Mouse (Mus musculus): ENCODE data around the gene Ccdc93. TPM values are rescaled to one million over a fixed set of nuclear protein-coding genes. Genes with fewer than 3 reads are reported as not detected.

Ccdc93 gene
- polyA plus RNA-seq, 1 experiment from 2014 or later, result 16.3 TPM

GRCm38 (mm10) chr1:121529286-121529685 lies 98.4 kb downstream of the Ccdc93 start:
- Histone ChIP-seq H3K4me1 (peaks cover 17% of the 10 kb centered on the region), H3K27ac (no peak overlapping the region), H3K4me2 (replicated peaks) (no peak overlapping the region), H3K9me3 (no peaks in the 10 kb centered on the region), H3K4me3 (no peak overlapping the region), H3K36me3 (no peaks in the 10 kb centered on the region), H3K27me3 (peaks cover 38% of the 10 kb centered on the region), H3K9ac (no peak overlapping the region)
- ATAC-seq (ENCODE audit: low FRiP score, low read depth), result no peak
- WGBS, result 87% methylated on average over 6 of the region's 6 CpGs

- no peak overlapping the region for H3K4me3 ChIP-seq
- 68% methylated on average over 7 of the region's 7 CpGs for WGBS
- no peak overlapping the region for H3K27ac ChIP-seq
- no peaks in the 10 kb centered on the region for H3K36me3 ChIP-seq
- no peak overlapping the region for H3K4me2 ChIP-seq (replicated peaks)
- ATAC-seq (ENCODE audit: low FRiP score, low read depth), result no peak
- no peaks in the 10 kb centered on the region for H3K9me3 ChIP-seq
- H3K27me3 ChIP-seq, result peaks cover 30% of the 10 kb centered on the region
- no peak overlapping the region for H3K9ac ChIP-seq
- H3K4me1 ChIP-seq, result peaks cover 17% of the 10 kb centered on the region
Measured at GRCm38 (mm10) chr1:121531439-121531838, 100.6 kb downstream of the Ccdc93 start.

GRCm38 (mm10) chr1:121540361-121540760 lies 109.5 kb downstream of the Ccdc93 start:
- Histone ChIP-seq H3K27ac (no peak overlapping the region), H3K27me3 (no peaks in the 10 kb centered on the region), H3K9ac (no peak overlapping the region), H3K4me1 (no peaks in the 10 kb centered on the region), H3K4me2 (replicated peaks) (no peak overlapping the region), H3K36me3 (no peaks in the 10 kb centered on the region), H3K4me3 (no peak overlapping the region), H3K9me3 (no peaks in the 10 kb centered on the region)
- 84% methylated on average over 8 of the region's 8 CpGs for WGBS
- no peak for ATAC-seq (ENCODE audit: low FRiP score, low read depth)

- Histone ChIP-seq H3K4me1 (no peaks in the 10 kb centered on the region), H3K4me3 (no peak overlapping the region), H3K27ac (no peak overlapping the region), H3K9me3 (no peaks in the 10 kb centered on the region), H3K36me3 (peaks cover 19% of the 10 kb centered on the region), H3K4me2 (replicated peaks) (no peak overlapping the region), H3K9ac (no peak overlapping the region), H3K27me3 (no peaks in the 10 kb centered on the region)
- WGBS, result 73% methylated on average over 2 of the region's 2 CpGs
- no peak for ATAC-seq (ENCODE audit: low FRiP score, low read depth)
Measured at GRCm38 (mm10) chr1:121546844-121547243, 116.0 kb downstream of the Ccdc93 start.

- WGBS, result 88% methylated on average over 4 of the region's 4 CpGs
- Histone ChIP-seq H3K36me3 (peaks cover 36% of the 10 kb centered on the region), H3K4me3 (no peak overlapping the region), H3K27ac (no peak overlapping the region), H3K9me3 (no peaks in the 10 kb centered on the region), H3K4me2 (replicated peaks) (no peak overlapping the region), H3K27me3 (no peaks in the 10 kb centered on the region), H3K9ac (no peak overlapping the region), H3K4me1 (no peaks in the 10 kb centered on the region)
- ATAC-seq (ENCODE audit: low FRiP score, low read depth), result no peak
Measured at GRCm38 (mm10) chr1:121548667-121549066, 117.8 kb downstream of the Ccdc93 start.

GRCm38 (mm10) chr1:121549456-121549855 lies 118.6 kb downstream of the Ccdc93 start:
- no peak overlapping the region for H3K4me2 ChIP-seq (replicated peaks)
- H3K9me3 ChIP-seq, result no peaks in the 10 kb centered on the region
- H3K9ac ChIP-seq, result no peak overlapping the region
- no peak overlapping the region for H3K4me3 ChIP-seq
- peaks cover 41% of the 10 kb centered on the region for H3K36me3 ChIP-seq
- H3K27me3 ChIP-seq, result no peaks in the 10 kb centered on the region
- no peak for ATAC-seq (ENCODE audit: low FRiP score, low read depth)
- WGBS, result 73% methylated on average over 4 of the region's 4 CpGs
- H3K4me1 ChIP-seq, result no peaks in the 10 kb centered on the region
- no peak overlapping the region for H3K27ac ChIP-seq

GRCm38 (mm10) chr1:121550801-121551456 lies 120.1 kb downstream of the Ccdc93 start:
- no peak overlapping the region for H3K27ac ChIP-seq
- no peak overlapping the region for H3K9ac ChIP-seq
- no peak overlapping the region for H3K4me3 ChIP-seq
- 84% methylated on average over 16 of the region's 16 CpGs for WGBS
- H3K27me3 ChIP-seq, result no peaks in the 10 kb centered on the region
- no peak overlapping the region for H3K4me2 ChIP-seq (replicated peaks)
- H3K9me3 ChIP-seq, result no peaks in the 10 kb centered on the region
- no peak for ATAC-seq (ENCODE audit: low FRiP score, low read depth)
- H3K36me3 ChIP-seq, result peaks cover 56% of the 10 kb centered on the region
- no peaks in the 10 kb centered on the region for H3K4me1 ChIP-seq

- no peak for ATAC-seq (ENCODE audit: low FRiP score, low read depth)
- 89% methylated on average over 7 of the region's 7 CpGs for WGBS
Measured at GRCm38 (mm10) chr1:121551457-121551835, 120.6 kb downstream of the Ccdc93 start.

More at GRCm38 (mm10) chr1:121551457-121551835, 120.6 kb downstream of the Ccdc93 start:
- no peaks in the 10 kb centered on the region for H3K9me3 ChIP-seq
- H3K27ac ChIP-seq, result no peak overlapping the region
- H3K9ac ChIP-seq, result no peak overlapping the region
- H3K27me3 ChIP-seq, result no peaks in the 10 kb centered on the region
- H3K4me3 ChIP-seq, result no peak overlapping the region
- peaks cover 61% of the 10 kb centered on the region for H3K36me3 ChIP-seq
- H3K4me2 ChIP-seq (replicated peaks), result no peak overlapping the region
- H3K4me1 ChIP-seq, result no peaks in the 10 kb centered on the region

Other genes with a start within 250 kb of the Ccdc93 start
- gene Insig2, start 98.5 kb upstream of the Ccdc93 start, polyA plus RNA-seq (2015; fragmentation: Nextera tagmentation; extraction: Ambion mirVana), result 30.6 and 33.0 TPM in 2 replicates
- 0.38 and 0.47 TPM in 2 replicates for gene Htr5b, start 97.4 kb downstream of the Ccdc93 start, polyA plus RNA-seq (2015; fragmentation: Nextera tagmentation; extraction: Ambion mirVana)
- 75.9 and 77.0 TPM in 2 replicates for gene Ddx18, start 136.9 kb downstream of the Ccdc93 start, polyA plus RNA-seq (2015; fragmentation: Nextera tagmentation; extraction: Ambion mirVana)